Mouse (Mus musculus) spleen, adult 2 months (tissue): ENCODE data around the gene Arfgef2.

Experiments used
- CTCF ChIP-seq: fragments of 200-500 bp; IDR thresholded peaks from 2 replicates; pipeline ENCODE4 v1.5.1; 2011; ENCODE audit warnings: mild to moderate bottlenecking, inconsistent platforms; ENCODE audit not compliant: insufficient read depth, insufficient read length, insufficient replicate concordance; ENCODE audit errors: extremely low read depth
- POLR2A ChIP-seq: fragments of 200-500 bp; IDR thresholded peaks from 2 replicates; pipeline ENCODE4 v1.6.1; 2011; ENCODE audit warnings: low read depth, low read length, inconsistent platforms

DNA sequence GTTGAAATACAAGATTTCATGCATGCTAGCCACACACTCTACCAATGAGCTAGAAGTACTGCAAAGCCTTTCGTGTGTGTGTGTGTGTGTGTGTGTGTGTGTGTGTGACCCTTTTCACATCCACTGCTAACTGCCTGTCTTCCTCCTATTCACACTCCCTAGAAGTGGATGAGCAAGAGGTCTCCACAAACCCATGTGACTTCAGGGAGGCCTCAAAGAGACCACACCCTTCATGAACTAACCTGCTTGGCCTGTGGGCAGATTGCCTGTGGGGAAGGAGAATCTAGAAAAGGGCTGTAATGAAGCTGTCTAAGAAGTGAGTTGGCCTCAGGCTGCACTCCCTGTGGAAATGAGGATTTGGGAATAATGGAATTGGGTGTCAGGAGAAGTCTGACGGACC, 93.8 kb downstream of the Arfgef2 start:
- no peak for TF ChIP-seq CTCF
- no peak for TF ChIP-seq POLR2A
